Mouse (Mus musculus): ENCODE data around the gene Wap.

- TF ChIP-seq POLR2A (IDR thresholded peaks at IDR 0.05; ENCODE audit: low read depth, low read length), result no peak
- TF ChIP-seq ZC3H11A (IDR thresholded peaks at IDR 0.05; ENCODE audit: low read depth, low read length), result no peak
Observed at GRCm38 (mm10) chr11:6636150-6636549, 2.3 kb downstream of the Wap start.

Measured in CH12.LX (cell line).